Mouse (Mus musculus): ENCODE results near the gene Cpb2. TPM values are rescaled to one million over a fixed set of nuclear protein-coding genes. Genes with fewer than 3 reads are reported as not detected.

Gene Cpb2
- total and polyA plus RNA-seq, 2 experiments from 2014 or later = not detected

GRCm38 (mm10) chr14:75246024-75247000, 4.2 kb downstream of the Cpb2 start:
- Histone ChIP-seq H3K9ac (replicated peaks; ENCODE audit: low read length) (no peak overlapping the region), H3K9me3 (ENCODE audit: low read length) (no peaks in the 10 kb centered on the region), H3K4me2 (ENCODE audit: low read depth, low read length) (no peak overlapping the region), H3K27me3 (ENCODE audit: insufficient read depth, low read length) (no peaks in the 10 kb centered on the region), H3K36me3 (ENCODE audit: insufficient read depth, low read length) (no peaks in the 10 kb centered on the region), H3K27ac (no peak overlapping the region), H3K4me1 (ENCODE audit: insufficient read depth, low read length) (no peaks in the 10 kb centered on the region), H3K4me3 (ENCODE audit: low read length) (no peak overlapping the region)
- no peak for DNase-seq (ENCODE audit: low spot score)
- no peak for ATAC-seq
- no peak for TF ChIP-seq CTCF (IDR thresholded peaks at IDR 0.05; ENCODE audit: low read depth)
- WGBS = 64% methylated on average over 11 of the region's 11 CpGs

GRCm38 (mm10) chr14:75250432-75250831, 8.3 kb downstream of the Cpb2 start:
- no peaks in the 10 kb centered on the region for H3K27me3 ChIP-seq (ENCODE audit: insufficient read depth, low read length)
- H3K9me3 ChIP-seq (ENCODE audit: low read length) = no peaks in the 10 kb centered on the region
- H3K9ac ChIP-seq (replicated peaks; ENCODE audit: low read length) = no peak overlapping the region
- 86% methylated on average over 3 of the region's 3 CpGs for WGBS
- no peak overlapping the region for H3K4me3 ChIP-seq (ENCODE audit: low read length)
- no peak for TF ChIP-seq CTCF (IDR thresholded peaks at IDR 0.05; ENCODE audit: low read depth)
- DNase-seq (ENCODE audit: low spot score) (no peak), ATAC-seq (no peak)
- no peak overlapping the region for H3K27ac ChIP-seq
- H3K4me1 ChIP-seq (ENCODE audit: insufficient read depth, low read length) = no peaks in the 10 kb centered on the region
- H3K36me3 ChIP-seq (ENCODE audit: insufficient read depth, low read length) = no peaks in the 10 kb centered on the region
- no peak overlapping the region for H3K4me2 ChIP-seq (ENCODE audit: low read depth, low read length)

GRCm38 (mm10) chr14:75256521-75256920, 14.4 kb downstream of the Cpb2 start:
- DNase-seq (ENCODE audit: low spot score) (no peak), ATAC-seq (no peak)
- H3K4me1 ChIP-seq (ENCODE audit: insufficient read depth, low read length) = no peaks in the 10 kb centered on the region
- no peaks in the 10 kb centered on the region for H3K36me3 ChIP-seq (ENCODE audit: insufficient read depth, low read length)
- no peaks in the 10 kb centered on the region for H3K27me3 ChIP-seq (ENCODE audit: insufficient read depth, low read length)
- no peak overlapping the region for H3K27ac ChIP-seq
- no peak overlapping the region for H3K4me3 ChIP-seq (ENCODE audit: low read length)
- no peak overlapping the region for H3K4me2 ChIP-seq (ENCODE audit: low read depth, low read length)
- WGBS = 41% methylated on average over 5 of the region's 5 CpGs
- TF ChIP-seq CTCF (IDR thresholded peaks at IDR 0.05; ENCODE audit: low read depth) = peak; percentile 54
- no peak overlapping the region for H3K9ac ChIP-seq (replicated peaks; ENCODE audit: low read length)
- H3K9me3 ChIP-seq (ENCODE audit: low read length) = no peaks in the 10 kb centered on the region

GRCm38 (mm10) chr14:75269531-75269930, 27.4 kb downstream of the Cpb2 start:
- TF ChIP-seq CTCF (IDR thresholded peaks at IDR 0.05; ENCODE audit: low read depth) = no peak
- H3K4me3 ChIP-seq (ENCODE audit: low read length) = no peak overlapping the region
- H3K36me3 ChIP-seq (ENCODE audit: insufficient read depth, low read length) = no peaks in the 10 kb centered on the region
- no peaks in the 10 kb centered on the region for H3K4me1 ChIP-seq (ENCODE audit: insufficient read depth, low read length)
- no peaks in the 10 kb centered on the region for H3K9me3 ChIP-seq (ENCODE audit: low read length)
- H3K9ac ChIP-seq (replicated peaks; ENCODE audit: low read length) = no peak overlapping the region
- 92% methylated on average over 5 of the region's 5 CpGs for WGBS
- no peak overlapping the region for H3K27ac ChIP-seq
- ATAC-seq = no peak
- no peak for DNase-seq (ENCODE audit: low spot score)
- no peak overlapping the region for H3K4me2 ChIP-seq (ENCODE audit: low read depth, low read length)
- H3K27me3 ChIP-seq (ENCODE audit: insufficient read depth, low read length) = no peaks in the 10 kb centered on the region

- 81% methylated on average over 6 of the region's 6 CpGs for WGBS
- ATAC-seq = no peak
Measured at GRCm38 (mm10) chr14:75279716-75280115, 37.6 kb downstream of the Cpb2 start.

GRCm38 (mm10) chr14:75280406-75280805, 38.3 kb downstream of the Cpb2 start:
- no peaks in the 10 kb centered on the region for H3K36me3 ChIP-seq (ENCODE audit: insufficient read depth, low read length)
- no peaks in the 10 kb centered on the region for H3K9me3 ChIP-seq (ENCODE audit: low read length)
- H3K4me3 ChIP-seq (ENCODE audit: low read length) = no peak overlapping the region
- DNase-seq (ENCODE audit: low spot score) (no peak), ATAC-seq (no peak)
- no peak overlapping the region for H3K27ac ChIP-seq
- no peaks in the 10 kb centered on the region for H3K27me3 ChIP-seq (ENCODE audit: insufficient read depth, low read length)
- WGBS = 62% methylated on average over 5 of the region's 5 CpGs
- H3K9ac ChIP-seq (replicated peaks; ENCODE audit: low read length) = no peak overlapping the region
- H3K4me1 ChIP-seq (ENCODE audit: insufficient read depth, low read length) = peaks cover 5% of the 10 kb centered on the region
- TF ChIP-seq CTCF (IDR thresholded peaks at IDR 0.05; ENCODE audit: low read depth) = no peak
- H3K4me2 ChIP-seq (ENCODE audit: low read depth, low read length) = no peak overlapping the region

More at GRCm38 (mm10) chr14:75279716-75280115, 37.6 kb downstream of the Cpb2 start:
- no peak for TF ChIP-seq CTCF (IDR thresholded peaks at IDR 0.05; ENCODE audit: low read depth)
- DNase-seq (ENCODE audit: low spot score) = no peak
- no peaks in the 10 kb centered on the region for H3K36me3 ChIP-seq (ENCODE audit: insufficient read depth, low read length)
- no peaks in the 10 kb centered on the region for H3K9me3 ChIP-seq (ENCODE audit: low read length)
- H3K27ac ChIP-seq = no peak overlapping the region
- no peak overlapping the region for H3K4me2 ChIP-seq (ENCODE audit: low read depth, low read length)
- H3K4me3 ChIP-seq (ENCODE audit: low read length) = no peak overlapping the region
- H3K4me1 ChIP-seq (ENCODE audit: insufficient read depth, low read length) = no peaks in the 10 kb centered on the region
- H3K27me3 ChIP-seq (ENCODE audit: insufficient read depth, low read length) = no peaks in the 10 kb centered on the region
- H3K9ac ChIP-seq (replicated peaks; ENCODE audit: low read length) = no peak overlapping the region

All from hindbrain, postnatal 0 days (tissue).